ENCODE assay signal across 8 mouse cellular contexts in genomic region chr2:167347991-167348375, GRCm38 (mm10). TPM values are rescaled to one million over a fixed set of nuclear protein-coding genes. Genes with fewer than 3 reads are reported as not detected.
DNase-seq lines count a peak whose midpoint lies in the region; ATAC-seq and TF ChIP-seq lines count a peak whose summit lies in the region.

No protein-coding gene starts in this region.

- no peak for TF ChIP-seq CTCF in bone marrow macrophage, adult 2 months (IDR thresholded peaks at IDR 0.05; ENCODE audit: low read depth, low read length)
- no peak for TF ChIP-seq CTCF in intestine, postnatal 0 days (IDR thresholded peaks at IDR 0.05; ENCODE audit: low read depth)

- peaks cover 77% of the 10 kb centered on the region for H3K4me1 ChIP-seq in megakaryocyte, embryonic 14.5 days
- peaks cover 55% of the 10 kb centered on the region for H3K4me1 ChIP-seq in bone marrow macrophage, adult 2 months (ENCODE audit: control insufficient read depth, insufficient read depth, low read length)
- H3K4me1 ChIP-seq in intestine, postnatal 0 days (replicated peaks; ENCODE audit: control insufficient read depth, insufficient read depth, low read length) = peaks cover 3% of the 10 kb centered on the region; the same call in 1 of the 2 replicates

- no peak for ATAC-seq in megakaryocyte, adult 5-6 weeks (ENCODE audit: poor library complexity, severe bottlenecking)
- no peak for ATAC-seq in intestine, postnatal 0 days

- DNase-seq in gastrocnemius, postnatal 25 days = peak; percentile 42
- no peak for DNase-seq in thymus, postnatal 4 days
- DNase-seq in layer of hippocampus, adult 9-11 months = no peak

- peaks cover 3% of the 10 kb centered on the region; the same call in 1 of the 2 replicates for H3K9me3 ChIP-seq in megakaryocyte, embryonic 14.5 days
- no peaks in the 10 kb centered on the region for H3K9me3 ChIP-seq in intestine, postnatal 0 days (ENCODE audit: control insufficient read depth)

- H3K27ac ChIP-seq in bone marrow macrophage, adult 2 months (ENCODE audit: insufficient read depth, low read depth, low read length) = peak overlapping the region; percentile 77
- peak overlapping the region; percentile 87 for H3K27ac ChIP-seq in intestine, postnatal 0 days (ENCODE audit: low read depth, low read length)
- H3K27ac ChIP-seq in macrophage = peak overlapping the region; percentile 88

- peaks cover 29% of the 10 kb centered on the region for H3K27me3 ChIP-seq in megakaryocyte, embryonic 14.5 days (replicated peaks)
- H3K27me3 ChIP-seq in intestine, postnatal 0 days (replicated peaks; ENCODE audit: control insufficient read depth, insufficient read depth, low read length) = no peaks in the 10 kb centered on the region

- H3K79me2 ChIP-seq in macrophage (ENCODE audit: inconsistent target) = peaks cover 55% of the 10 kb centered on the region

- 12% methylated on average over 11 of the region's 11 CpGs for WGBS in intestine, postnatal 0 days
- WGBS in macrophage (ENCODE audit: missing documents) = 9% methylated on average over 11 of the region's 11 CpGs

- H3K36me3 ChIP-seq in megakaryocyte, embryonic 14.5 days (replicated peaks; ENCODE audit: low read length) = no peaks in the 10 kb centered on the region
- no peaks in the 10 kb centered on the region for H3K36me3 ChIP-seq in intestine, postnatal 0 days (ENCODE audit: control insufficient read depth, insufficient read depth)
- H3K36me3 ChIP-seq in macrophage (ENCODE audit: inconsistent target) = no peaks in the 10 kb centered on the region

- H3K9ac ChIP-seq in intestine, postnatal 0 days (ENCODE audit: low read depth, low read length) = peak overlapping the region; percentile 88

- H3K4me2 ChIP-seq in intestine, postnatal 0 days (replicated peaks; ENCODE audit: low read depth) = peak overlapping the region; percentile 87

- peak overlapping the region; percentile 93 for H3K4me3 ChIP-seq in megakaryocyte, embryonic 14.5 days (replicated peaks)
- H3K4me3 ChIP-seq in bone marrow macrophage, adult 2 months (ENCODE audit: insufficient read depth, low read length) = peak overlapping the region; percentile 93
- peak overlapping the region; percentile 91 for H3K4me3 ChIP-seq in intestine, postnatal 0 days (ENCODE audit: low read depth, low read length)
- H3K4me3 ChIP-seq in macrophage (ENCODE audit: inconsistent target) = peak overlapping the region; percentile 88

- no peak for TF ChIP-seq POLR2A in bone marrow macrophage, adult 2 months (IDR thresholded peaks at IDR 0.05; ENCODE audit: borderline replicate concordance, low read depth, low read length)

RNA-seq across cellular contexts. Expression of gene B4galt5, which starts 1.0 kb away (rescaled TPM):
- polyA plus RNA-seq in megakaryocyte, embryonic 14.5 days (2012; ENCODE audit: insufficient read depth, low replicate concordance) = 3.7 and 4.1 TPM in 2 replicates
- total RNA-seq in megakaryocyte, adult 5-6 weeks (2015) = 62.5 and 80.6 TPM in 2 replicates
- 52.4 and 67.3 TPM in 2 replicates for total RNA-seq in megakaryocyte, adult 5-6 weeks (2017)
- polyA plus RNA-seq in bone marrow macrophage, adult 2 months (2012; ENCODE audit: insufficient read depth, insufficient read length, missing spikeins) = 57.1 and 69.9 TPM in 2 replicates
- total RNA-seq in gastrocnemius, postnatal 25 days (2021) = 1 to 10 TPM; 9.8 to 10.0 TPM
- 22.4 and 26.6 TPM in 2 replicates for polyA plus RNA-seq in intestine, postnatal 0 days (2015; fragmentation: Nextera tagmentation; extraction: Ambion mirVana)
- total RNA-seq in macrophage (2018; cell fraction: chromatin; rRNA removed) = 100 to 1,000 TPM; 105 to 608 (median 250) TPM
- 100 to 1,000 TPM in 24 of 26 experiments, 10 to 100 TPM in 2; 82.2 to 467 (median 135) TPM for total RNA-seq in macrophage (2018; cell fraction: cytosol; rRNA removed)
- 100 to 1,000 TPM; 170 to 581 (median 315) TPM for total RNA-seq in macrophage (2018; cell fraction: nucleus; rRNA removed)
- polyA plus RNA-seq in macrophage (2018) = 64.6 to 115 TPM (median 81.1 TPM) in 3 replicates
